Mouse (Mus musculus) lung, postnatal 0 days (tissue): ENCODE measurements around the gene Rabep1.

Source experiments
- CTCF ChIP-seq: IDR thresholded peaks from 2 replicates; pipeline ENCODE4 v1.5.1; 2016; ENCODE audit warnings: antibody characterized with exemption, mild to moderate bottlenecking
- EP300 ChIP-seq: IDR thresholded peaks from 2 replicates; pipeline ENCODE4 v1.6.1; 2016; ENCODE audit warnings: antibody characterized with exemption, mild to moderate bottlenecking, control low read depth

DNA sequence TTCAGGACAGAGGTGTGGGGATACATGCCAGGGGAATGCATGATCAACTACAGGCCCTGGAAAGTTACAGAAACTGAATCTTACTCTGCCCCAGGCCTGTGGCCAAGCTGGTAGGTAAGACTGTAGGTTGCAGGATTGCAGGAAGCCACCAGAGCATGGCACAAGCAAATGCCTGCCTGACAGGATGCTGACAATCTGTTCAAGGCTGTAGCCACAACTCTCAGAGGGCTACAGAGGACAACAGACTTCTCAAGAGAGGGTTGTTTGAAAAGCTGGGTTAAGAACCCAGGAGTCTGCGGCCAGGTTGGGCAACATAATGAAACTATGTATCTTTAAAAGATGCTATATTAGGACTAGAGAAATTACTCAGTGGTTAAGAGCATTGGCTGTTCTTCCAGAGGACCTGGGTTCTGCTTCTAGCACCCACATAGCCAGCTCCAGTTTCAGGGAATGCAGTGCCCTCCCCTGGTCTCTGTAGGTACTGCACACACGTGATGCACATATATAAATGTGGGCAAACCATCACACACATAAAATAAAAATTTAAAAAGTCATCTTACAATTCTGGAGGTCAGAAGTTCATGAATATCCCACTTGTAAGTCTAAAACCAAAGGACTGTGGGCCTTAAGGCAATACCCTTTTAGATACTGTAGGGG, 42.2 kb upstream of the Rabep1 start:
- TF ChIP-seq EP300 (no peak), CTCF (peak; percentile 13; the same call in 1 of the 2 replicates)
